Mouse (Mus musculus): ENCODE measurements around the gene Rab40c.

DNA sequence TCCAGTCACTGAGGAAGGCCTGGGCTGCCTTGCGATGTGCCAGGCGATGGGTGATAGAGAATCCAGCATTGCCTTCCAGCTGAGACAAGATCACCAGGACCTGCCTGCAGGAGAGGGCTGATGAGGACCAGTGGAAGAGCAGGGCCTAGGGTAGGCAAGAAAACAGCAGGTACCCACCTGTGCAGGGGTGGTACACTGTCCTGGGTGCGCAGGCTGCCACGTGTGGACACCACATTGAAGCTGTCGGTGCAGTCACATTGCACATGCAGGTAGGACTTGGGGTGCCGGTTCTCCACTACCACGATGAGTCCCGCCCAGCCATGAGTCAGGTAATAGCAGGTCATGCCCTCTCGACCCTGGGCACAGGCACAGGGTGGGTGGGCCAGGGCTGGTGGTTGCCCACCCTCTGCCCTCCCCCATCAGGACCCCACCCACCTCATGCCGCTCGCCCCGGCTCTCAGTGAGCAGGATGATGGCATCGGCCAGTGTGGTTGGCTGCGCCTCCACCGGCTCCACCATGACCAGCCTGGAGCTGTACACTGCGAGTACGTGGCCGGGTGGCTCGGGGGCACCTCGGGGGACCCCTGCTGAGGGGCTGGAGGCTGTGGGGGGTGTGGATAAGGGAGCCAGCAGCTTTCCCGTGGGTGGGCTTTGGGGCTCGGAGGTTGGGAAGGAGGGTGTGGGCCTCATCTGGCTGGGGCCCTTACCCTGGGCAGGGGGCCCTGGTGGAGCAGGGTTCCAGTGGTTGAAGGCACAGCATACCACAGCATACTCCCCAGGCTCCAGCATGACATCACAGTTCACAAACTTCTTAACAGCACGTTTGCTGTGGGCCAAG is 40.3 kb upstream of the Rab40c start:
- no peak for TF ChIP-seq EP300 (IDR thresholded peaks at IDR 0.05; ENCODE audit: low read depth)
- no peak for TF ChIP-seq CTCF (IDR thresholded peaks at IDR 0.05; ENCODE audit: low read depth)

All from heart, postnatal 0 days (tissue).